14 mouse cellular contexts compared by ENCODE assay signal in genomic region chr11:106669102-106669872, GRCm38 (mm10). TPM values are rescaled to one million over a fixed set of nuclear protein-coding genes. Genes with fewer than 3 reads are reported as not detected.
DNase-seq lines count a peak whose midpoint lies in the region; ATAC-seq lines count a peak whose summit lies in the region.
"Had no signal": no experiment of that assay in that cellular context is flagged by ENCODE, and none has a peak within 500 bp of the region (broad histone marks: within the 10 kb centered on the region; RNA-seq: fewer than 3 reads in every experiment).

No protein-coding gene starts in this region.

- no peaks in the 10 kb centered on the region for H3K9me3 ChIP-seq in heart, embryonic 10.5 days
- H3K9me3 ChIP-seq in midbrain, embryonic 11.5 days (ENCODE audit: control insufficient read depth, low read length) = no peaks in the 10 kb centered on the region
- H3K9me3 ChIP-seq in midbrain, embryonic 15.5 days = no peaks in the 10 kb centered on the region
- no peaks in the 10 kb centered on the region for H3K9me3 ChIP-seq in hindbrain, embryonic 16.5 days (ENCODE audit: control insufficient read depth, low read length)
- no peaks in the 10 kb centered on the region for H3K9me3 ChIP-seq in intestine, embryonic 15.5 days
- H3K9me3 ChIP-seq: neural tube, embryonic 12.5 days had no signal

- peak overlapping the region; percentile 52; the same call in 1 of the 2 replicates for H3K27ac ChIP-seq in heart, embryonic 10.5 days
- H3K27ac ChIP-seq in midbrain, embryonic 11.5 days (ENCODE audit: low read depth, low read length) = no peak overlapping the region
- no peak overlapping the region for H3K27ac ChIP-seq in midbrain, embryonic 15.5 days
- H3K27ac ChIP-seq in hindbrain, embryonic 16.5 days (ENCODE audit: low read depth, low read length) = no peak overlapping the region; the same call in 1 of the 2 replicates
- no peak overlapping the region for H3K27ac ChIP-seq in intestine, embryonic 15.5 days
- H3K27ac ChIP-seq: neural tube, embryonic 12.5 days had no signal

- ATAC-seq in midbrain, embryonic 11.5 days (ENCODE audit: low FRiP score) = no peak
- no peak for ATAC-seq in midbrain, embryonic 15.5 days (replicated peaks)
- no peak for ATAC-seq in hindbrain, embryonic 16.5 days
- ATAC-seq in intestine, embryonic 15.5 days = no peak
- ATAC-seq: intestine, postnatal 0 days; Patski had no signal

- H3K9ac ChIP-seq in midbrain, embryonic 11.5 days (ENCODE audit: low read length) = no peak overlapping the region
- no peak overlapping the region for H3K9ac ChIP-seq in midbrain, embryonic 15.5 days
- H3K9ac ChIP-seq in hindbrain, embryonic 16.5 days (ENCODE audit: low read depth, low read length) = 0 out of 2 replicates have a peak overlapping the region, but pooled peaks have one; percentile 37
- H3K9ac ChIP-seq in intestine, embryonic 15.5 days = no peak overlapping the region
- H3K9ac ChIP-seq: lung, embryonic 14.5 days; neural tube, embryonic 12.5 days had no signal

- WGBS in heart, embryonic 10.5 days = 38% methylated on average over 8 of the region's 8 CpGs
- 24% methylated on average over 8 of the region's 8 CpGs for WGBS in midbrain, embryonic 11.5 days
- WGBS in midbrain, embryonic 15.5 days = 26% methylated on average over 8 of the region's 8 CpGs
- WGBS in hindbrain, embryonic 16.5 days = 39% methylated on average over 8 of the region's 8 CpGs
- 44% methylated on average over 8 of the region's 8 CpGs for WGBS in intestine, embryonic 15.5 days

- no peak overlapping the region for H3K4me2 ChIP-seq in midbrain, embryonic 11.5 days
- H3K4me2 ChIP-seq in midbrain, embryonic 15.5 days = no peak overlapping the region
- H3K4me2 ChIP-seq in hindbrain, embryonic 16.5 days (ENCODE audit: low read length) = no peak overlapping the region
- no peak overlapping the region for H3K4me2 ChIP-seq in intestine, embryonic 15.5 days (replicated peaks)
- H3K4me2 ChIP-seq: lung, embryonic 14.5 days; neural tube, embryonic 12.5 days had no signal

- DNase-seq in heart, embryonic 10.5 days (ENCODE audit: low spot score) = no peak
- DNase-seq in heart, postnatal 25 days (ENCODE audit: low spot score) = no peak
- DNase-seq in midbrain, embryonic 11.5 days (ENCODE audit: low spot score, missing footprints) = peak; percentile 87
- DNase-seq in R1 (ENCODE audit: low read depth, low spot score) = peak; percentile 72
- DNase-seq: cerebellum, adult 8-10 months; gastrocnemius, postnatal 10 days; liver had no signal

- no peaks in the 10 kb centered on the region for H3K27me3 ChIP-seq in heart, embryonic 10.5 days (ENCODE audit: insufficient read depth, poor library complexity, severe bottlenecking)
- H3K27me3 ChIP-seq in midbrain, embryonic 11.5 days (ENCODE audit: control insufficient read depth, insufficient read depth, low read length) = no peaks in the 10 kb centered on the region
- H3K27me3 ChIP-seq in midbrain, embryonic 15.5 days (replicated peaks) = no peaks in the 10 kb centered on the region
- no peaks in the 10 kb centered on the region for H3K27me3 ChIP-seq in hindbrain, embryonic 16.5 days (replicated peaks; ENCODE audit: control insufficient read depth, insufficient read depth, low read length)
- no peaks in the 10 kb centered on the region for H3K27me3 ChIP-seq in intestine, embryonic 15.5 days (replicated peaks)
- H3K27me3 ChIP-seq: neural tube, embryonic 12.5 days; Patski had no signal

- H3K4me1 ChIP-seq in heart, embryonic 10.5 days = peaks cover 47% of the 10 kb centered on the region
- H3K4me1 ChIP-seq in midbrain, embryonic 11.5 days (ENCODE audit: control insufficient read depth, insufficient read depth, low read length) = peaks cover 7% of the 10 kb centered on the region
- H3K4me1 ChIP-seq in midbrain, embryonic 15.5 days = peaks cover 11% of the 10 kb centered on the region
- peaks cover under 1% of the 10 kb centered on the region for H3K4me1 ChIP-seq in hindbrain, embryonic 16.5 days (ENCODE audit: control insufficient read depth, insufficient read depth, low read depth, low read length)
- peaks cover 11% of the 10 kb centered on the region for H3K4me1 ChIP-seq in intestine, embryonic 15.5 days (replicated peaks)

- H3K36me3 ChIP-seq in heart, embryonic 10.5 days = no peaks in the 10 kb centered on the region; the same call in 1 of the 2 replicates
- H3K36me3 ChIP-seq in midbrain, embryonic 11.5 days (ENCODE audit: control insufficient read depth, insufficient read depth, low read length) = no peaks in the 10 kb centered on the region
- H3K36me3 ChIP-seq in midbrain, embryonic 15.5 days (replicated peaks) = no peaks in the 10 kb centered on the region
- H3K36me3 ChIP-seq in hindbrain, embryonic 16.5 days (ENCODE audit: control insufficient read depth, insufficient read depth, low read length) = no peaks in the 10 kb centered on the region
- no peaks in the 10 kb centered on the region for H3K36me3 ChIP-seq in intestine, embryonic 15.5 days
- H3K36me3 ChIP-seq: neural tube, embryonic 12.5 days had no signal

- no peak overlapping the region for H3K4me3 ChIP-seq in heart, embryonic 10.5 days
- no peak overlapping the region for H3K4me3 ChIP-seq in midbrain, embryonic 11.5 days (ENCODE audit: low read depth, low read length)
- H3K4me3 ChIP-seq in midbrain, embryonic 15.5 days = no peak overlapping the region
- H3K4me3 ChIP-seq in hindbrain, embryonic 16.5 days (ENCODE audit: low read length) = no peak overlapping the region
- H3K4me3 ChIP-seq in intestine, embryonic 15.5 days (replicated peaks) = no peak overlapping the region
- H3K4me3 ChIP-seq: neural tube, embryonic 12.5 days had no signal

- intact Hi-C loops in heart, postnatal 25 days (cut with DNase I) = no loop called here

RNA-seq across cellular contexts. Expression of gene Tex2, which starts 56.1 kb away (rescaled TPM):
- polyA plus RNA-seq in heart, embryonic 10.5 days (2016; fragmentation: Nextera tagmentation; extraction: Ambion mirVana) = 12.5 and 17.9 TPM in 2 replicates
- total RNA-seq in heart, postnatal 25 days (2021) = 10 to 100 TPM; 45.5 to 46.7 TPM
- 9.9 and 10.8 TPM in 2 replicates for polyA plus RNA-seq in midbrain, embryonic 11.5 days (2014; fragmentation: Nextera tagmentation; extraction: Ambion mirVana)
- polyA plus RNA-seq in midbrain, embryonic 15.5 days (2015; fragmentation: Nextera tagmentation; extraction: Ambion mirVana) = 31.3 and 32.1 TPM in 2 replicates
- polyA plus RNA-seq in hindbrain, embryonic 16.5 days (2015; fragmentation: Nextera tagmentation; extraction: Ambion mirVana) = 29.5 and 38.4 TPM in 2 replicates
- 10.4 and 11.1 TPM in 2 replicates for polyA plus RNA-seq in intestine, embryonic 15.5 days (2015; fragmentation: Nextera tagmentation; extraction: Ambion mirVana)

Comparison
In these comparisons a context has a peak if more than half of its experiments do, and no peak if none do; other contexts are left out.
1. DNase-seq: peak in midbrain, embryonic 11.5 days (single experiment) and R1 (single experiment); none in heart, embryonic 10.5 days (single experiment) and heart, postnatal 25 days (single experiment).